Mouse (Mus musculus): ENCODE measurements around the gene Ankrd13a.
"Not testable (repeated sequence)": the region's sequence is repeated elsewhere in the genome, so short reads cannot be mapped to it uniquely, and the experiment has no call there.

The Ankrd13a gene

DNA sequence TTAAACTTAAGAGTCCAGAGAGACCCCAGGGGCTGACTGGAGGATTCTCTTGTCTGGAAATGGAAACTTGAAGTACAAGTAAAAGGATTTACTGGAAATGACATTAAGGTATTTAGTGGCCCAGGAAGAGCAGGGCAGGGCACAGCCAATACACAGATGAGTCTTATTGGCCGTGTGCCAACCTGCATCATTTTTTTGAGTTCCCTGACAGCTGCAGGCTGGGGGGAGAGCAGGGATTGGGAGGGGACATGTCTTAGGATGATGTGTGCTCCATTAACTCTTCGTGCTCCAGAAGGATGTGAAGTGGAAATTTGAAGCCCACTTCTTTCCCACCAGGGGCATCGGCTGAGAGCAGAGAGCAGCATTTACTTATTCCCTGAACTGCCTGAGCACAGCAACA lies 67.7 kb downstream of the Ankrd13a start:
- not testable (repeated sequence) for DNase-seq

DNA sequence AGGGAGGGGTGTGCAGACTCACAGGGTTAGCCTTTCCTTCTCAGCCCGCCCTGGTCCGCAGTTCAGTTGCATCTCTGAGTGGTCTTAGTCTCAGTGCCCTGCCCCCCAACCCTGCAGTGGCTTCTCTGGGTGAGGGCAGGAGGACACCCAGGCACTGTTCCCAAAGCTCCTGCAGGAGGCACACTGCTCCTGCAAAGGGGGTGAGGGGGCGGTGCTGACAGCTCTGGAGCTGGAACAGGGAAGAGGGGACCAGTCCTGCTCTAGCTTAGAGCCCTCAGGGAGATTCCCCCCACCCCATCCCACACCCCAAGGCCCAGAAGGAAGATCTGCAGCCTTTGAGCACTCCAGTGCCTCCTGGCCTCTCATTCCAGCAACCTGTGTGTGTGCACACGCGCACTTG lies 68.2 kb downstream of the Ankrd13a start:
- no peak for DNase-seq

DNA sequence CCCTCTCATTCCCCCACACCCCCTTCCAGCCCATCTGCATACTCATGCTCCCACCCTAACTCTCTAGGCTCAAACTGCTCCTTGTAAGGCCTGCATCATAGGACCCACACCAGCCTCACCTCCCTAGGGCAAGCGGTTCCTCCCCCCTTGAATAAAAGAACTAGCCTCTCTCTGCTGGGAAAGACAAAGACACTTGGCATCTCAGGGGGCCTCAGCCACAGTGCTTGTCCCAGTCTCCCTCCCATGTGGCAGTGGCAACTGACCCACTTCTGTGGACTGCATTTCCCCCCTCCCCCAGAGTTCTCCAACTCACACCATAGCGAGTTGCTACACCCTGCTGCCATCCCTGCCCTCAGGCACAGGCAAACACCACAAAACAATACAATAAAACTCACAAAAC lies 69.9 kb downstream of the Ankrd13a start:
- not testable (repeated sequence) for DNase-seq

DNA sequence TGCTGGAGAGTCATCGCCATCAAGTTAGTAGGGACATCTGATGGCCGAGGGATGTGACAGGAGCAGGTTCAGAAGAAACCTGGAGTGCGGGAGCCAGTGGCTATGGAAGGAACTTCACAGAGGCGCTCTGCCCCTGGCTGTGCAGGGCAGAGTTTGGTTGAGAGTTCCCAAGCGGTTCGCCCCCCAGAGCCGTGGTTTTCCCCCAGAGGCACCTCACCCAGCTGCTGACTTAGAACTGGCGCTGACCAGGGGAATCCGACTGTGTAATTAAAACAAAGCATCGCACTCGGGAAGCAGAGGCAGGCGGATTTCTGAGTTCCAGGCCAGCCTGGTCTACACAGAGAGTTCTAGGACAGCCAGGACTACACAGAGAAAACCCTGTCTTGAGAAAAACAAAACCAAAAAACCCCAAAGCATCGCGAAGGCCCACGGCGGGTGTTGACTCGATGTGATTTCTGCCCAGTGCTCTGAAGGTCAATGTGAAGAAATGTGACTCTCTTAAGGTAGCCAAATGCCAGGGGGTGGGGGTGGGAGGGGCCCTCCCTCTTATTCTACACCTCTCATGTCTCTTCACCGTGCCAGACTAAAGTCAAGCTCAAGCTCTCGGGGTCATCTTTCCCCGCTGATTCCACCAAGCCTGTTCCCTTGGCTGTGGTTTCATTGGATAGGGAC lies 77.2 kb downstream of the Ankrd13a start:
- DNase-seq: no peak

DNA sequence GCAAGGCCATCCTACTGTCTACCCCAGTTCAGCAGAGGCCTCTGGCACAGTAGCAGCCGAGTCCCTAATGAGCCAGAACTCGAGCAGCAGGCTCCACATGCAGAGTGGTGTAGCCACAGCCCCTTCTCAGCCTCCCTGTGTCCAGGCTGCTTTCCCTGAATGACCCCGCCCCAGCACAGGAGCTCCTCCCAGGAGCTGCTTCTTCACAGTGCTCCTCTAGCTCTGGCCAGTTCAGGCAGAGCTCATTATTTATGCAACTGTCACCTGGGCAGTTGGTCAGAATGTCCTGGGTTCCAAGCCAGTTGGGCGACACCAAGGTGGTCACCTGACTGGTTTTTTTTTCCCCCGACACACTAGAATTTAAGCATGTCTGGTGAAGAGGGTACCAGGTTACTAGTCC lies 78.9 kb downstream of the Ankrd13a start, which contains the start of gene 4930519G04Rik:
Gene 4930519G04Rik (plus strand): TSS at position 301 of the 400 bp plus-strand sequence.
- not testable (repeated sequence) for DNase-seq
